Mouse (Mus musculus) heart, adult 8-10 months (tissue): ENCODE measurements at regions not wholly inside any gene's neighbourhood (a gene's known extent, or its start where the extent isn't known, plus 50 kb on each side); places are given as distances from the start of the nearest gene placed in this dataset.

Experiments used
- DNase-seq: peaks from one replicate; pipeline ENCODE4 v3.0.0; 2022; ENCODE audit warnings: low spot score

DNA sequence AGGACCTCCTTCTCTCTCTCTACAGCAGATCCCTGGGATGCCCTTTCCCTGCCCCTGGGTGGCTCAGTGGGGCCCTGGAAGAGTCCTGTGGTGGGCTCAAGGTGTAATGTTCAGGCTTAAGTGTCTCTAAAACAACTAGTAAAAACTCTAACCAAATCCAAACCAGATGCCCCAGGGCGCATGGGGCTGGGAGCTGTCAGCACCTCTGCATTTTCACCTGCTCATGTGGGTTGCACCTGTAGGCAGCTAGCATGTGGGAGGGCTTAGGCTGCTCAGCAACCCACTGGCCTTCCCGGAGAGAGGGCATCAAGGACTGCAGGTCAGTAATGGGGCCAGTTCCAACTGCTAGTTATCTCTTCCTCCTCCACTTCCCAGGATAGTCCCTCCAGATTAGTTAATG, 104.8 kb upstream of the Gm12830 start:
- DNase-seq: no peak

DNA sequence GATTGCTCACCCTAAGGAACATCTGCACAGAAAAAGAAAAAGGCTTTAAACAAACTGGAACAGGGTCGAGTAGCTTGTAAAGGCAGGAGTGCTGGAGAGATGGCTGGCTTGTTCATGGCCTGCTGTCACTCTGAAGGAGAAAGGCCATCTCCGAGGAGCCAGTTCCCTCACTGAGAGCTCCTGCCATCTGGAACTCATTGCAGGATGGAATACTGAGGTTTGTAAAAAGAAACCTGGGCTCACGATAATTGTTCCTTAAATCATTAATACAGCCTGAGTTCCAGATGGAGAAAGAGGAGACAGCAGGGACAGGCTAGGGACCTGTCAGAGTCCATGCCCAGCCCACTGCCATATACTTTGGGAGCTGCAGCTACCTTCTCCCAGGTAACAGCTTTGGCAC, 100.8 kb upstream of the Gm12830 start:
- DNase-seq: no peak

DNA sequence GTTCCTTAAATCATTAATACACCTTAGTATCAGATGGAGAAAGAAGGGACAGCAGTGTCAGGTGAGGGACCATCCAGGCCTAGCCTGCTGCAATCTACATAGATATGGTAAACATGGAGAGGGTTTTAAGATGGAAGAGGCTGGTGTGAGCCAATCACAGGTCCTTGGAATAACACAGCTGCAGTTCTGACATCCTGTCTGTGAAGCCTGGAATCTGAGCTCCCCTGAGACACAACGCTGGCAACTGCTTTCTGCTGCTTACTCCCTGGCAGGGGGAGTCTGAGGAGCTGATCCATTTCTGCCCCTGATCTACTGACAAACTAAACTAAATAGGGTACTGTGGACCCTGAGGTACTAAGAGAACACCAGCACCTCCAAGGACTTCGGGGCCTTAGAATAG, 100.1 kb upstream of the Gm12830 start:
- DNase-seq: no peak

DNA sequence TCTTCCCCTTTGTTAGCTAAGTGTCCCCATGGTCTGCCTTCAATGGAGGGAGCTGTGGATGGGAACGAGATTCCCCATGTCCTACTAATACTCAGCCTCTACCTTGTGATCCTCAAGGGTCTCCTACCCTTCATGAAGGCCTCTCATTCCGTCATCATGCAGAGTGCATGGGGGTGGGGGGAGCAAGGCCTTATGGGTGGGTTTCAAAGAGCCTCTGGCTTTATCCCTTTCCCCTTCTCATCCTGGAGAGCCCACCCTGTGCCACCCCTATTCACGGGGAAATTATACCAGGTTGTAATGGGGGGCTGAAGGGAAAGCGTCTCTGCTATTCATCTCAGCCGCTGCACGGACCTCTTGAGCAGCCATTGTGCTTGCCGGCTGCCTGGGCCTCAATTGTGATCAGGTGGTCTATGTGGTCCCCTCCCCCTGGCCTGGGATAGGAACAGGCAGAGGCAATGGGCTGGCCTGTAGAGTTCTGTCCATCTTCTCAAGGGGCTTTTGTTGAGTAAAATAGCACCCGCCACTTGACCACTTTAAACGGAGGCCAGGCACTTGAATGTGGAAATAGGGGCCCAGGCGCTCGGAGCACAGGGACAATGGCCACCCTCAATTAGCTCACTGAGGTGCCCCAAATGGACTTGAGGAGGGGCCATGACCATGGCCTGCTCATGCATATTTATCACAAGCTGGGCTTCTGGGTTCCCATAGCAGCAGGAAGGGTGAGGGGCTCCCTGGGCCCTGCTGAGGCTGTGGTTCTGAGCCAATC, 93.1 kb upstream of the Gm12830 start:
- no peak for DNase-seq

DNA sequence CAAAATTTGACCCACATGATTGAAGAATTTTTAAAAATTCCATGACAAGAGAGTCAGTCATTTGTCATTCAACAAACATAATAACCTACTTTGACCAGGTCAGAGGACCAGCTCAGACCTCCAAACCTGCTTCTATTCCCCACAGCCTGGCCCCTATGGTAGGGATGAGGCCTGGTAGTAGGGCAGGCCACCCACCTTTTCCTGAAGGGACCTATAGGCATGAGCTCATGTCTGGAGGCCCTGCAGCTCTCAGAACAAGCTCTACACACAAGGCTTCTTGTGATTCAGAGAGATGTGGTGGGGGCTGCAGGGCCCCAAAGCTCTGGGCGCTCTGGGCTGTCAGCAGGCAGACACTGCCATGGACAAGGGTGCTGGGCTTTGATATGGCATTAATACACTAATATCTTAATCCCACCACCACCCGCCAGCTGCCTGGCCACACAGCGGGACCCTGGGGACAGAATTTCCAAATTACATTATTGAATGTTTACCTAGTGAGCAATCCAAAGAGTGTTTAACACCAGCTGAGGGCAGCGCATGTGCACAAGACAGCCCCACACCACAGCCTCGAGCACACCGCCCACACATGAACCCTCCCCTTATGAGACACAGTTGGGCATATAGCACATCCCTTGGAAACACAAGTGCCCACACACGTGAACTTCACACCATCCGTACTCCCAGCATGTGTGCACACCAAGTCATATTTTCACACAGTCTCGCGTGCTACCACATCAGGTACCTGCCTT, 88.1 kb upstream of the Gm12830 start:
- no peak for DNase-seq

DNA sequence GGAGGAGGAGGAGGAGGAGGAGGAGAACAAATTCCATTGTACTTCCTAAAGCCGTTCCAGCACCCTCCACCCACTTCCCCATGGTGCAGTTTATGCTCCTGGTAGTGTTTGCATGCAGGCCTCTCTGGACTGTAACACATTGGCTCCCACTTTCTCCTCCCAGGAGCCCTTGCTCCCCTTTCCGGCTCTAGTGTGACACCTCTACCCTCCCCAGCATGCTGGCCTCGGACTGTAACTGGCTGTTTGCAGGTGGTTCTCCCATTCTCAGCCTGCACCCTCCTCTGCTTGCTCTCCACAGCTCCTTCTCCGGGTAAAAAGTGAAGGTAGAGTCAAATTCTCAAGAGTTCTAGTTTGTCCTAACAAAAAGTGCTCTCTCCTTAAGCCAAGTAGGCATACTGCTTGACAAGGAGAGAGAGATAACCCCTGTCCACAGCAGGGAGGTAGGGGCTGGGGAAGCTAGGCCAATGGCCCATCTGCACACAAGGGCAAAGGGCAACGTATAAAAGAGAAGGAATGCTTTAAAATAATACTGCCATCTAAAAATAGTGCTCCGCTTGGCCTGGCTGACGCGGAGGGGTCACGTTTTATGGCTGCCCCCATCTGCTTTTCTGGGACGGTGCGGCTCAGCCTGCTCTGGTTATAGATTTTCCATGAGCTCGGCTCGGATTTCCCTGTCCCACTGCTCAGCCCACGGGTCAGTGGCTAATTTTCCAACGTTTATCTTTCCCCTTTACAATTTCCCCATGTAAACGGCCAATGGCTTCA, 82.4 kb upstream of the Gm12830 start:
- no peak for DNase-seq

DNA sequence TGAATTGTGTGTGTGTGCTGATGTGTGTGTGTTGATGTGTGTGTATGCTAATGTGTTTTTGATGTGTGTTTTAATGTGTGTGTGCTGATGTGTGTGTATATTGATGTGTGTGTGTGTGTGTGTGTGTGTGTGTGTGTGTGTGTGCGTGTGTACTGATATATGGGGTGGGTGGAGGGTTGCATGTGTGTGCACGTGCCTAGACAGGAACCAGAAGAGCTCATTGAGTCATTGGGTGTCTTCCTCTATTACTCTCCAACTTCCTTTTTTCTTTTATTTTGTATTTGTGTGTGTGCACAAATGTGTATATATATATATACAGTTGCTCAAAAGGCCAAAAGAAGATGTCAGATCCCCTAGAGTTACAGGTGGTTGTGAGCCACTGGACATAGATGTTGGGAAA, 73.4 kb upstream of the Gm12830 start:
- DNase-seq: no peak

DNA sequence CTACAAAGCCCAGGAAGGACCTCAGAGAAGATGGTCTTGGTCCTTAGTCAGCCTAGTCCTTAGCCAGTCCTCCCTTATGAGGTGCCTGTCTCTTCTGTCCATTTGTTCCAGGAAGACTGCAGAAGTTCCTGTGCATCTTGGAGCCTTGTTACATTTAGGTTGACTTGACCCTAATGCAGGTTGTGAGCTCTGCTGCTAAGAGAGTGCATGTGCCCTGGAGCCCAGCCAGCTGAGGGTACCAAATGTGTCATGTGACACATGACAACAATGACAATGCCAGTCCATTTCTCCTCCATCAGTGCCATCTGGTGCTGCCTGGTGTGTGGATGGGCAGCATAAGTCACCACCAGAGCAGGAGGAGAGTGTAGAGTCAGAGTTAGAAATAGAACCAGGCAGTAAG, 61.7 kb upstream of the Gm12830 start:
- DNase-seq: no peak

DNA sequence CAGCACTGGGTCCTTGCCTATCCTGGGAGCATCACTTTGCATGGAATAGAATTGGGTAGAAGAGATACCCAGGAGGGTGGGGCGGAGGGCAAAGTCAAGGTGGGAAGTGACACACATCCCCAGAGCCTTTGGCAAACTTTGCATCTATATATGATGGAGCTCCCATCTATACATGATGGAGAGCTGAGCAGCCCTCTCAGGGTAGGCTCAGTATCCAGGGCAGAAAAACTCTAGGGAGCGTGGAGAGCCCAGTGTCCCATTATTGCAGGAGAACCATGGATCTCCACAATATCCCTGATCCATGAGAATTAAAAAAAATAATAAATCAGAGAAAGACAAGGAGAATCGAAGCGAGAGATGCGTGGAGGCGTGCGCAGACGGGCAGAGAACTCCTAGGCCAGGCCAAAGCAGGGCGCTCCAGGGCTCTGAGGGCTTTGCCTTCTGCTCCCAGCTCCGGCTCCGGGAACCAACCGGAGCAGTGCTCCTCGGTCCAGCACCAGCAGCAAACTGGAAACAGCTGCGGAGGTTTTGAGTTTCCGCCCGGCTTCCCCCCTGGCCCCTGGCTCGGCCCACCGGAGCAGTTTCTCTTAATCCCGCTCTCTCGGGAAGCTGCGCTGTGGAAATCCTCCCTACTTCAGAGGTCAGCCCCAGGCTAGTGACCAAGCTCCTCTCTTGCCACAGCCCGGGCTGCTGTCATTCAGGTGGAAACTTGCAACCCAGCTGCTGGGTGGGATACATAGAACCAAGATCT, 54.7 kb upstream of the Gm12830 start:
- no peak for DNase-seq
